Mouse (Mus musculus) adrenal gland, adult (tissue): Measurements from ENCODE around the gene Wscd2.

Source experiments
- DNase-seq, 2 experiments: peaks; one replicate each; pipeline ENCODE4 v3.0.0; 2022 to 2023; ENCODE audit warnings: low spot score in 1 of 2; ENCODE audit not compliant: inconsistent age in 2 of 2

The Wscd2 gene

DNA sequence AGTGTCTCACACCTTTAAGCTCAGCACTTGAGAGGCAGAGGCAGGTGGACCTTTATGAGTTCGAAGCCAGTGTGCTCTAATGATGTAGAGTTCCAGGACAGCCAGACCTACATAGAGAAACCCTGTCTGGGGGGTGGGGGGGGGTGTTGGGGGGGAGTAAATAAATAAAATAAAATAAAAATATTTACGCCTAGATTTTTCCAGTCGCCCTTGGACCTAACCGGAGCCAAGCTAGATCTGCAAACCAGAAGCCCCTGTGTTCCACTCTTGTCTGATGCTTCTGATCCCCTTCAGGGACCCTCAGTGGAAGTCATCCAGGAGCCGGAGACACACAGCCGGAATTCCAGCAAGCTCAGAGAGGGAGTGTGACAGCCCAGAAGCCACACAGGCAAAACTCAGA is at the start of gene Wscd2:
Gene Wscd2 (plus strand): TSS at position 301 of the 400 bp plus-strand sequence.
- DNase-seq = no peak

DNA sequence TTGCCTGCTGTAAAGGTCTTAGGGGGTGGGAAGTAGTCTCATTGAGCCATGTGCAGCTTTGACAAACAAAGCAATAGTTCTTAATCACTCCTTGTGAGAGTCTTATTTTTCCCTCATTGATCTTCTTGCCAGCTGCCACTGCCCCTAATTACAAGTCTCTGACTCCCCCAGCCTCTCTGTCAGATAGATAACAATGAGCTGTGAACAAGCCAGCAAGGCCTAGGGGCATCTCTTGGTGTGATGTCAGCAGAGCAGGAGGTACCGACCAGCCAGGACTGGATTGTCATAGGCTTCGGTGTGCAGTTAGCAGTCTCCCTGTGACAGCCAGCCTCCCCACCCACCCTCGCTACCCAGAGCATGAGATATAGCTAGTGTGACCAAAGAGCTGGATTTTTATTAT is 48.0 kb upstream of the Wscd2 start:
- no peak for DNase-seq

DNA sequence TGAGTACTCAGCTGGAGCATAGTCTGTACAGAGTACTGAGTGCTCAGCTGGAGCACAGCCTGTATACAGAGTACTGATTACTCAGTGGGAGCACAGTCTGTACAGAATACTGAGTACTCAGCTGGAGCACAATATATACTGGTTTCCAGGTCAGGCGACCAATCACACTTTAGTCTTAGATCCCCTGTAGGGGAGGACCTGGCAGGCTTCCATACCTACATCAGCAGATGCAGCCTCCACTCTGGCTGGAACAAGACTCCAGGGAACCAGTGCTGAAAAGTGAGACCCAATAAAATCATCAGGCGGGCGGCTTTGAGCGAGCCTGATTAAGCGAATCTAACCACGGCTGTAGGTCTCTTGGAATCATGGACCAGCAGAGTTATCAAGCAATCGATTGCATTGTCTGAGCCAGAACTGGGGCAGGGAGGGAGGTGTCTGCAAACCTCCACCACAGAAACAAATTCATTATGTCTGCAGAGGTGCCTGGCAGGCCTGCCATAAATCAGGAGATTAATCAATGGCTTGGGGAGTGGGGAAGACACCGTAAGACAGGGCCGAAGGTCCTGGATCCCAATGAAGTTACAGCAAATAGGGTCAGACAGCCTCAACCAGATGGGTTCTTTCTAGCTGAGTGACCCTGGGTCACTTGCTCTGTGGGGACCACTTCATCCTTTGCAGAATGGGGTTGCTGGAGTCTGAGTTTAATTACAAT is 42.0 kb upstream of the Wscd2 start:
- no peak for DNase-seq

DNA sequence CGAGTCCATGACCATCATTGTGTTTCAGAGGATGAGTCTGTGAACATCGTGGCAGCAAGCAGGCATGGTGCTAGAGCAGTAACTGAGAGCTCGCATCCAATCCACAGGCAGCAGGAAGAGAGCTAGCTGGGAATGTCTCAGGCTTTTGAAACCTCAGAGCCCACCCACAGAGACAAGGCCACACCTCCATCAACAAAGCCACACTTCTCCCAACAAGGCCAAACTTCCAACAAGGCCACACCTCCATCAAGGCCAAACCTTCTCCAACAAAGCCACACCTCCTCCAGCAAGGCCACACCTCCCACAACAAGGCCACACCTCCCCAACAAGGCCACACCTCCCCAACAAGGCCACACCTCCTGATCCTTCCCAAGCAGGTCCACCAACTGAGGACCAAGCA is 40.8 kb upstream of the Wscd2 start:
- no peak for DNase-seq

GRCm38 (mm10) chr5:113452691-113453090 is 37.4 kb upstream of the Wscd2 start:
- DNase-seq = no peak

DNA sequence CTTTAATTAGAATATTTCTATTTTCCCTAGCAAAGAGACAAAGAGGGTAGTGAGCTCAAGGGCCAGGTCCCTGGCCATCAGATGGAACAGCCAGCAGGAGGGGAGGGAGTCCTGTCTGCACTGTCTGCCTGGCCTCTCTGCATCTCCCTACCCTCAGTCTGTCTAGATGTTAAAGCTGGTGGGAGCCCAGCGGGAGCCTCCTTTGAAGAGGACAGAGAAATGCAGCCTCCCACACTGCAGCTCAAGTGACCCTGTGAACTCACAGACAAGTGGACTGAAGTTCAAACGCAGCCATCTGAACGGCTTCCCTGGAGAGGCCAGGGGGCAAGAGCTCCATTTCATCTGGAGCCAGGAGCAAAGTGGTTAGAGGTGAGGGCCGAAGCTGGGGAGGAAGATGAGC is 36.8 kb upstream of the Wscd2 start:
- DNase-seq = no peak

DNA sequence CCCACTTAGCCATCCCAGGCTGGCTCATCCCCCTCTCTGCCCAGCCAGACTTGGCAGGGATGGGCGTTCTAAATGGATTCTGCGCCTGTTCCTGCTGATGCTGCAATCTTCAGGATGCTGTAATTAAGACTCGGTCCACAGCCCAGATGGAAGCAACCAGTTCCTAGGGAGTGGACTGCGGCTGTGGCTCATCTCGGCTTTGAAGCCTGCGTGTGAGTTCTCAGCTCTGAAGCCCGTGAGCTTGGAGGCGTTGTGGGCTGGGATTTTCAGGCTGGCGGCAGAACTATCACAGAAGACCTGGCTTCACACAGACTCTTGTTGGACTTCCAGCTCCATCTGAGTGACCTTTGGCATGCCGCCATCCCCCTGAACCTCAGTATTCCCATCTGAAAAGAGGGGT is 34.1 kb upstream of the Wscd2 start:
- DNase-seq = no peak

GRCm38 (mm10) chr5:113456756-113457155 is 33.4 kb upstream of the Wscd2 start:
- DNase-seq = no peak

- no peak for DNase-seq
These were observed 32.9 kb upstream of the Wscd2 start for GRCm38 (mm10) chr5:113457260-113457659.

GRCm38 (mm10) chr5:113459942-113460341 is 30.2 kb upstream of the Wscd2 start:
- DNase-seq = no peak

GRCm38 (mm10) chr5:113461582-113461981 is 28.6 kb upstream of the Wscd2 start:
- DNase-seq = no peak

DNA sequence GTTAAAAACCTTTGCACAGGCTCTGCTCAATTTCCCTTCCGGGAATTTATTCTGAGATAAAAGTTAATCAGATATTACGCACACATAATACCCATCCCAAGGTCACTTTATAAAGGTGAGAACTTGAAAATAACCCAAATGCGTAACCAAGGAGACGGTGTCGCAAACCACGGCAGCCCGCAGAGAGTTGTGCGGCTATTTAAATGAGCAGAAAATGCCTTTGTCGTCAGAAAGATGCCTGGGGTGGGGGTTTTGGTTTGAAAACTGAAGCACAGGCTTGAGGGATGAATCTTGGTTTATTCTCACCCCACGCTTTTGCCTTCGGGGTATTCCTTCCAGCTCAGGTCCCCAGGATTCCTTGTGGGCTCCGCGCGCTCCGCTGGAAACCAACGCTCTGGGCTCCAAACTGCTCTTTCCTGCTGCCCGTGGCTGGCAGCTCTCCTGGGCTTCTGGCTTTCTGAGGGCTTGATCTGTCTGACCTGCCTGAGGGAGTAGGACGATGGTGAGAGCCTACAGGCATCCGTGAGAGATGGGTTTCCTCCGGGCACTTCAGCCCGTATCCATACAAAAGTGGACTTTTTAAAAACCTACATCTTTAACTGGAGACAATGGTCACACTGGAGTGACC is 28.0 kb upstream of the Wscd2 start:
- no peak for DNase-seq

DNA sequence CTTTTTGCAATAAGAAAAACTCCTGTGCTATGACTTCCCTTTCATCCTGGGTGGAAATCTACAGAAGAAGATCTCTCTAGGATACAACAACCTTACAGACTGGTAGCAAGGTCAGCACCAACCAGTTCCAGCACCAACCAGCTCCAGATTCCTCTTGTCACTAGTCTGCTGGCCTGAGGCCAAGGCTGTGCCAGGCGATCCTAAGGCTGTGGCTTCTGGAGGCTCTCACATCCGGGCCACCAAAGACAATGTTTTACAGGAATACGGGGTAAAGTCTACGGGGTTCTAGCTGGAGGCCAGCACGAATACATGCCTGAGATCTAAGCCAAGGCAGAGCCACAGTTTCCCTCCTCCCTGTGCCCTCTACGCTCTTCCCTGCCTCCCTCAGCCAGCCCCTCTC is 25.4 kb upstream of the Wscd2 start:
- DNase-seq = no peak

DNA sequence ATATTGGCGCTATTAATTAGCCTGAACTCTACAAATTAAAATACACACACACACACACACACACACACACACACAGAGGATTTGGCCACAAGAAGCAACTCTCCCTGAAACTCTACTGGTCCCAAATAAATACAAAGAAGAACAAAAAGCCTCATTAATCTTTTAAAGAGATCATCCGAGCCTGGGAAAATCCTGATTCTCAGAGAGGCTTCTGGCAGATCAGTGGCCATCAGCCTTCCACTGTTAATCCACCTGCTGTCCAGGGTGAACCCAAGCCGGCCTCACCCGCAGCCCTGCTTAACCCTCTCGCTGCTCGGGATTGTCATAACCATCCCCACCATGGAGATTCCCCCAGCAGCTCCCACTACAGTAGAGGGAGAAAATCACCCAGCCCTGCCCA is 23.6 kb upstream of the Wscd2 start:
- no peak for DNase-seq

DNA sequence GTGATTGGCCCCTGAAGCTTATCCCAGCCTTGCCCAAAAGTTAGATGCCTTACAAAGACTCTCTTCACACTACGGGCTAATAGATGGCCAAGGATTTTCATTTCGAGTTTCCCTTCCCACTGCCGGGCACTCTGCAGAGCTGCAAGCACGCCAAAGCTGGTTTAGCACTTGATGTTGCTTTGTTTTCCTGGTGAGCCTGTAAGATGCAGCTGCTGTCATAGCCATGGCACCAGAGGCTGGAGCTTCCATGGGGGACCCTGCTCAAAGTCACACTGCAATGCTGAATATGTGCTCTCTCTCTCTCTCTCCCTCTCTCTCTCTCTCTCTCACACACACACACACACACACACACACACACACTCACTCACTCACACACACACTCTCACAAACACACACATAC is 23.1 kb upstream of the Wscd2 start:
- no peak for DNase-seq

DNA sequence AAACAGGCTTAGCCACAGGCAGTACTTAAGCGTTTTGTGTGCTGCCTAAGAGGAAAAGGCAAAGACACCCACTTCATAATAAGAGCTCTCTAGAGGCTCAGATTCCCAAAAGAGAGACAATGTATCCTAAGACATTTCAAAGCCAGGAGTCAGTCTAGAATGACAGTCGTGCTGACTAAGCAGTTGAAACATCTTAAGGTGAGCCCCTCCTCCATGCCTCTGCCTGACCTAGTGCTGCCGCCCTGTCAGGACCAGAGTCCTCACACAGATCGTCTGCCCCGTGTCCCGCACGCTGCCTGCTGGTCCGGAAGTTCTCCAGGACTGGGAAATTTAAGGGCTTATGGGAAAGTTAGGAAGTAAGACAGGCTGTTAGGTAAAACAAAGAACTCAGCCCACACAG is 22.4 kb upstream of the Wscd2 start:
- no peak for DNase-seq

- DNase-seq = no peak
These were observed 21.5 kb upstream of the Wscd2 start for GRCm38 (mm10) chr5:113468625-113469024.

DNA sequence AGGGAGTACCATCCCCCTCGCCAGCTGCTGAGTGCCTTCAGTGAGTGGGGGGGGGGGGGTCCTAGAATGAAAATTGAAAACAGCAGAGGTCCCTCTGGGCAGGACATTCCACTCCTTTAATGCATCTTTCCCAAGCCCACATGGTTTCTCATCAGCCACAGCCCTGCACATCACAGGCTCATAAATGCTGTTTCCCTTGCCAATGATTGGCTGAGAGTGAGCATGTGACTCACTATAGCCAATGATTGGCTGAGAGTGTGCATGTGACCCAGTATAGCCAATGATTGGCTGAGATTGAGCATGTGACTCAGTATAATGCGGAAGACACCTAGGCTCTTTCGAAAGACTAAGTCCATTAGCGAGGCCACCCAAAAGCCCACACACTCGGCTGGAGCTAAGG is 20.9 kb upstream of the Wscd2 start:
- no peak for DNase-seq

GRCm38 (mm10) chr5:113469826-113470225 is 20.3 kb upstream of the Wscd2 start:
- no peak for DNase-seq

GRCm38 (mm10) chr5:113471417-113471816 is 18.7 kb upstream of the Wscd2 start:
- peak; percentile 44 to 89 for DNase-seq

GRCm38 (mm10) chr5:113472339-113472738 is 17.8 kb upstream of the Wscd2 start:
- DNase-seq = no peak

DNA sequence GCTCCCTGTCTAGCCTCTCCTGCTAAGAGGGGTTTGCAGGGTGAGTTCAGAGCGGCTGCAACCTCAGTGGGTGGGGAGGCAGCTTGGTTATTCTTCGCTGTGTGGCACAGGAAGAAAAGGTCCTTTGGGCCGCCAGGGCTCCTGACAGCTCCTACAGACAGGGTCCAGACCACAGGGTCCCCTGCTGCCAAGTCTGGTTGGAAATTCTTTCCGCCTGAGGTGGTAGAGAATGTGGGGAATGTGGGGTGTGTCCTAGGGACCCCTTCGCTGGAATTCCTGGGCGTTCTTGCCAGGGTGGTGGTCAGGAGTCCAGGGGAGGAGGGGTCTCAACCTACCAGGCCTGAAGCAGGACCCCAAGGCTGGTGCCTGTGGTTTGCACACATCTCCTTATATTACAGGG is 13.3 kb upstream of the Wscd2 start:
- DNase-seq = no peak

GRCm38 (mm10) chr5:113479075-113479474 is 11.1 kb upstream of the Wscd2 start:
- no peak for DNase-seq
